ENCODE assay signal across 9 mouse cellular contexts in the genomic region with DNA sequence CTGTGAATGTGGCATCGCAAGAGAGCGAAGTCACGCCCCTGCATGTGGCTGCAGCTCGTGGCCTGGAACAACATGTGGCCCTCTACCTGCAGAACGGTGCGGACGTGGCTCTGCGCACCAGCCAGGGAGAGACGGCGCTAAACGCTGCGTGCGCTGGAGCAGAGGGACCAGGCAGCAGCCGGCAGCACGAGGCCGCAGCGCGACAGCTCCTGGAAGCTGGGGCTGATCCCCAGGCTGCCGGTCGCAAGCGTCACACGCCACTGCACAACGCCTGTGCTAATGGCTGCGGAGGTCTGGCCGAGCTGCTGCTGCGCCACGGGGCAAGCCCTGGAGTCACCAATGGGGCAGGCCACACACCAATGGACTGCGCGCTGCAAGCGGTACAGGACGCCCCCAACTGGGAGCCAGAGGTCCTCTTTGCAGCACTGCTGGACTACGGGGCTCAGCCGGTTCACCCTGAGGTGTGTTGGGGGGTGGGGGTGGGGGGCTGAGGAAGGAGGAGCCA. TPM values are rescaled to one million over a fixed set of nuclear protein-coding genes. Genes with fewer than 3 reads are reported as not detected.
A peak's percentile ranks its signal among the peaks of the same experiment; 100 is the strongest.
DNase-seq lines count a peak whose midpoint lies in the region; ATAC-seq and TF ChIP-seq lines count a peak whose summit lies in the region.
"Had no signal": no experiment of that assay in that cellular context is flagged by ENCODE, and none has a peak within 500 bp of the region (broad histone marks: within the 10 kb centered on the region; RNA-seq: fewer than 3 reads in every experiment).

No protein-coding gene starts in this region.

- peak overlapping the region; percentile 76 for H3K4me2 ChIP-seq in heart, embryonic 11.5 days
- peak overlapping the region; percentile 93 for H3K4me2 ChIP-seq in hindbrain, embryonic 15.5 days
- peak overlapping the region; percentile 66 for H3K4me2 ChIP-seq in liver, postnatal 0 days (ENCODE audit: low read depth, low read length)
- peak overlapping the region; percentile 72 for H3K4me2 ChIP-seq in stomach, embryonic 15.5 days

- peak overlapping the region; percentile 39 for H3K4me3 ChIP-seq in heart, embryonic 11.5 days (ENCODE audit: low read depth, low read length)
- peak overlapping the region; percentile 47 to 59; a peak in 3 of 4 replicates for H3K4me3 ChIP-seq in ES-E14 (ENCODE audit: insufficient read depth in 1 of 2, low read depth in 1 of 2, low read length in 2 of 2, poor library complexity in 1 of 2, severe bottlenecking in 1 of 2)
- H3K4me3 ChIP-seq in hindbrain, embryonic 15.5 days, result peak overlapping the region; percentile 40
- H3K4me3 ChIP-seq in liver, postnatal 0 days (ENCODE audit: low read depth, low read length), result peak overlapping the region; percentile 1; the same call in 1 of the 2 replicates
- peak overlapping the region; percentile 34 for H3K4me3 ChIP-seq in stomach, embryonic 15.5 days (replicated peaks)
- H3K4me3 ChIP-seq: myocyte had no signal

- peak overlapping the region; percentile 70 for H3K9ac ChIP-seq in heart, embryonic 11.5 days (ENCODE audit: low read depth, low read length)
- H3K9ac ChIP-seq in ES-E14 (ENCODE audit: insufficient read depth, low read depth, low read length, poor library complexity, severe bottlenecking), result peak overlapping the region; percentile 37
- peak overlapping the region; percentile 45 for H3K9ac ChIP-seq in hindbrain, embryonic 15.5 days
- no peak overlapping the region for H3K9ac ChIP-seq in liver, postnatal 0 days (replicated peaks)
- H3K9ac ChIP-seq in stomach, embryonic 15.5 days, result peak overlapping the region; percentile 21; the same call in 1 of the 2 replicates

- intact Hi-C loops in heart, postnatal 25 days (cut with DNase I), result no loop called here

- H3K36me3 ChIP-seq in heart, embryonic 11.5 days (ENCODE audit: control insufficient read depth, insufficient read depth, low read length), result no peaks in the 10 kb centered on the region
- H3K36me3 ChIP-seq in ES-E14 (ENCODE audit: control insufficient read depth, insufficient read depth, low read length, poor library complexity, severe bottlenecking), result no peaks in the 10 kb centered on the region
- H3K36me3 ChIP-seq in hindbrain, embryonic 15.5 days, result no peaks in the 10 kb centered on the region
- H3K36me3 ChIP-seq in liver, postnatal 0 days (replicated peaks; ENCODE audit: insufficient read depth, low read length), result no peaks in the 10 kb centered on the region
- no peaks in the 10 kb centered on the region for H3K36me3 ChIP-seq in stomach, embryonic 15.5 days

- no peaks in the 10 kb centered on the region for H3K4me1 ChIP-seq in heart, embryonic 11.5 days (ENCODE audit: control insufficient read depth, insufficient read depth, low read length)
- H3K4me1 ChIP-seq in ES-E14 (ENCODE audit: control insufficient read depth in 2 of 2, insufficient read depth in 2 of 2, low read length in 2 of 2, poor library complexity in 1 of 2), result peaks cover 3 to 18% of the 10 kb centered on the region in 2 experiments; a peak in 3 of 4 replicates
- H3K4me1 ChIP-seq in hindbrain, embryonic 15.5 days (replicated peaks), result peaks cover 10% of the 10 kb centered on the region
- peaks cover 9% of the 10 kb centered on the region; the same call in 1 of the 2 replicates for H3K4me1 ChIP-seq in liver, postnatal 0 days (ENCODE audit: insufficient read depth)
- H3K4me1 ChIP-seq in stomach, embryonic 15.5 days, result peaks cover 13% of the 10 kb centered on the region; the same call in 1 of the 2 replicates

- no peak overlapping the region for H3K27ac ChIP-seq in heart, embryonic 11.5 days (ENCODE audit: low read depth, low read length)
- H3K27ac ChIP-seq in ES-E14 (ENCODE audit: insufficient read depth, low read depth, low read length, poor library complexity, severe bottlenecking), result no peak overlapping the region
- H3K27ac ChIP-seq in hindbrain, embryonic 15.5 days (replicated peaks), result peak overlapping the region; percentile 36; the same call in 1 of the 2 replicates
- H3K27ac ChIP-seq in liver, postnatal 0 days (ENCODE audit: low read depth), result no peak overlapping the region
- no peak overlapping the region for H3K27ac ChIP-seq in stomach, embryonic 15.5 days

- TF ChIP-seq EP300 in liver, postnatal 0 days (IDR thresholded peaks at IDR 0.05; ENCODE audit: low read depth), result no peak

- in situ Hi-C loops in ES-E14 (cut with MboI; ENCODE audit: low sequenced_read_pairs in 2 of 2, unreplicated experiment in 2 of 2), result no loop called here

- no peak for DNase-seq in heart, postnatal 25 days (ENCODE audit: low spot score)
- no peak for DNase-seq in ES-E14 (ENCODE audit: low read depth, low spot score)
- peak; percentile 73 for DNase-seq in embryo, embryonic 9.5 days (ENCODE audit: extremely low spot score)
- peak; percentile 47 for DNase-seq in liver, postnatal 0 days
- DNase-seq in layer of hippocampus, adult 11-12 months (ENCODE audit: low spot score), result no peak

- no peak; the same call in 1 of the 2 replicates for ATAC-seq in heart, embryonic 11.5 days (replicated peaks; ENCODE audit: insufficient number of reproducible peaks, low FRiP score, low TSS enrichment)
- peak; percentile 84 for ATAC-seq in hindbrain, embryonic 15.5 days (ENCODE audit: low FRiP score, low read depth)
- peak; percentile 65 for ATAC-seq in liver, postnatal 0 days
- ATAC-seq in stomach, embryonic 15.5 days (ENCODE audit: insufficient read depth, low FRiP score, low read depth), result peak; percentile 75

- no peaks in the 10 kb centered on the region for H3K9me3 ChIP-seq in heart, embryonic 11.5 days (replicated peaks; ENCODE audit: control insufficient read depth, low read length)
- no peaks in the 10 kb centered on the region for H3K9me3 ChIP-seq in ES-E14 (ENCODE audit: control insufficient read depth, insufficient read depth, low read depth, low read length)
- no peaks in the 10 kb centered on the region for H3K9me3 ChIP-seq in hindbrain, embryonic 15.5 days
- no peaks in the 10 kb centered on the region for H3K9me3 ChIP-seq in liver, postnatal 0 days (ENCODE audit: low read length)
- no peaks in the 10 kb centered on the region for H3K9me3 ChIP-seq in stomach, embryonic 15.5 days

- H3K27me3 ChIP-seq in heart, embryonic 11.5 days (ENCODE audit: control insufficient read depth, insufficient read depth, low read length), result peaks cover 5% of the 10 kb centered on the region; the same call in 1 of the 2 replicates
- 0 out of 2 replicates have a peak, but pooled peaks cover 10% of the 10 kb centered on the region for H3K27me3 ChIP-seq in hindbrain, embryonic 15.5 days
- H3K27me3 ChIP-seq in liver, postnatal 0 days (ENCODE audit: insufficient read depth, low read length), result no peaks in the 10 kb centered on the region
- no peaks in the 10 kb centered on the region for H3K27me3 ChIP-seq in stomach, embryonic 15.5 days (replicated peaks)

- 2% methylated on average over 33 of the region's 33 CpGs for WGBS in heart, embryonic 11.5 days (ENCODE audit: insufficient replicate concordance)
- WGBS in hindbrain, embryonic 15.5 days, result 2% methylated on average over 33 of the region's 33 CpGs
- 1% methylated on average over 33 of the region's 33 CpGs for WGBS in liver, postnatal 0 days (ENCODE audit: insufficient replicate concordance)
- under 1% methylated on average over 33 of the region's 33 CpGs for WGBS in stomach, embryonic 15.5 days

- TF ChIP-seq CTCF in liver, postnatal 0 days (IDR thresholded peaks at IDR 0.05; ENCODE audit: low read depth), result no peak

TF ChIP-seq in ES-E14, 5 proteins besides CTCF, POLR2A, EP300 and RAD21 (continues in another document):
- TF ChIP-seq ZC3H11A (IDR thresholded peaks at IDR 0.05; ENCODE audit: borderline replicate concordance, low read depth, low read length) (no peak), CHD2 (IDR thresholded peaks at IDR 0.05; ENCODE audit: low read depth, low read length) (no peak)

RNA-seq across cellular contexts. Expression of a gene that starts 7.9 kb away (rescaled TPM):
- polyA plus RNA-seq in heart, embryonic 11.5 days (2014; fragmentation: Nextera tagmentation; extraction: Ambion mirVana), result 0.23 TPM in 1 of 2 replicates, not detected in the other
- under 1 TPM; 0.61 to 0.68 TPM for total RNA-seq in heart, postnatal 25 days (2021)
- total RNA-seq in ES-E14 (2012; rRNA removed), result 0.98 and 1.0 TPM in 2 replicates
- polyA plus RNA-seq in hindbrain, embryonic 15.5 days (2015; fragmentation: Nextera tagmentation; extraction: Ambion mirVana), result 0.10 and 0.13 TPM in 2 replicates
- not detected in 2 replicates for polyA plus RNA-seq in liver, postnatal 0 days (2015; fragmentation: Nextera tagmentation; extraction: Ambion mirVana)
- 0.09 TPM in 1 of 2 replicates, not detected in the other for polyA plus RNA-seq in stomach, embryonic 15.5 days (2015; fragmentation: Nextera tagmentation; extraction: Ambion mirVana)

RNA-seq across cellular contexts. Expression of a gene that starts 8.3 kb away (rescaled TPM):
- 40.1 and 40.5 TPM in 2 replicates for polyA plus RNA-seq in heart, embryonic 11.5 days (2014; fragmentation: Nextera tagmentation; extraction: Ambion mirVana)
- 10 to 100 TPM; 20.7 to 23.3 TPM for total RNA-seq in heart, postnatal 25 days (2021)
- total RNA-seq in ES-E14 (2012; rRNA removed), result 33.0 and 37.2 TPM in 2 replicates
- 80.4 and 83.3 TPM in 2 replicates for polyA plus RNA-seq in hindbrain, embryonic 15.5 days (2015; fragmentation: Nextera tagmentation; extraction: Ambion mirVana)
- polyA plus RNA-seq in liver, postnatal 0 days (2015; fragmentation: Nextera tagmentation; extraction: Ambion mirVana), result 19.4 and 20.8 TPM in 2 replicates
- 47.8 and 51.9 TPM in 2 replicates for polyA plus RNA-seq in stomach, embryonic 15.5 days (2015; fragmentation: Nextera tagmentation; extraction: Ambion mirVana)

RNA-seq across cellular contexts. Expression of a gene that starts 20.0 kb away (rescaled TPM):
- 9.9 and 12.0 TPM in 2 replicates for polyA plus RNA-seq in heart, embryonic 11.5 days (2014; fragmentation: Nextera tagmentation; extraction: Ambion mirVana)
- total RNA-seq in heart, postnatal 25 days (2021), result 10 to 100 TPM; 21.1 to 21.7 TPM
- total RNA-seq in ES-E14 (2012; rRNA removed), result 55.4 and 60.4 TPM in 2 replicates
- 30.2 and 31.4 TPM in 2 replicates for polyA plus RNA-seq in hindbrain, embryonic 15.5 days (2015; fragmentation: Nextera tagmentation; extraction: Ambion mirVana)
- polyA plus RNA-seq in liver, postnatal 0 days (2015; fragmentation: Nextera tagmentation; extraction: Ambion mirVana), result 4.5 and 4.6 TPM in 2 replicates
- polyA plus RNA-seq in stomach, embryonic 15.5 days (2015; fragmentation: Nextera tagmentation; extraction: Ambion mirVana), result 14.5 and 14.8 TPM in 2 replicates

RNA-seq across cellular contexts. Expression of a gene that starts 27.8 kb away (rescaled TPM):
- 12.7 and 13.2 TPM in 2 replicates for polyA plus RNA-seq in heart, embryonic 11.5 days (2014; fragmentation: Nextera tagmentation; extraction: Ambion mirVana)
- total RNA-seq in heart, postnatal 25 days (2021), result under 1 TPM; 0.10 to 0.39 TPM
- 17.3 and 17.8 TPM in 2 replicates for total RNA-seq in ES-E14 (2012; rRNA removed)
- polyA plus RNA-seq in hindbrain, embryonic 15.5 days (2015; fragmentation: Nextera tagmentation; extraction: Ambion mirVana), result 3.3 and 3.4 TPM in 2 replicates
- 4.7 and 4.9 TPM in 2 replicates for polyA plus RNA-seq in liver, postnatal 0 days (2015; fragmentation: Nextera tagmentation; extraction: Ambion mirVana)
- 11.4 and 11.7 TPM in 2 replicates for polyA plus RNA-seq in stomach, embryonic 15.5 days (2015; fragmentation: Nextera tagmentation; extraction: Ambion mirVana)

RNA-seq across cellular contexts. Expression of a gene that starts 43.1 kb away (rescaled TPM):
- polyA plus RNA-seq in heart, embryonic 11.5 days (2014; fragmentation: Nextera tagmentation; extraction: Ambion mirVana), result 52.4 and 56.4 TPM in 2 replicates
- total RNA-seq in heart, postnatal 25 days (2021), result 10 to 100 TPM; 56.7 to 57.3 TPM
- 138 and 155 TPM in 2 replicates for total RNA-seq in ES-E14 (2012; rRNA removed)
- polyA plus RNA-seq in hindbrain, embryonic 15.5 days (2015; fragmentation: Nextera tagmentation; extraction: Ambion mirVana), result 77.7 and 85.0 TPM in 2 replicates
- polyA plus RNA-seq in liver, postnatal 0 days (2015; fragmentation: Nextera tagmentation; extraction: Ambion mirVana), result 32.4 and 32.5 TPM in 2 replicates
- polyA plus RNA-seq in stomach, embryonic 15.5 days (2015; fragmentation: Nextera tagmentation; extraction: Ambion mirVana), result 82.7 and 83.0 TPM in 2 replicates

Comparison
In these comparisons a context has a peak if more than half of its experiments do, and no peak if none do; other contexts are left out.
1. H3K4me3 ChIP-seq: peak in every context shown above with its lines; median percentile 53 in ES-E14; 40 in hindbrain, embryonic 15.5 days; 39 in heart, embryonic 11.5 days; 34 in stomach, embryonic 15.5 days; 1 in liver, postnatal 0 days.
2. DNase-seq: peak in embryo, embryonic 9.5 days (single experiment) and liver, postnatal 0 days (single experiment); none in heart, postnatal 25 days (single experiment), ES-E14 (single experiment) and layer of hippocampus, adult 11-12 months (single experiment).
3. Peak in every context shown above with its lines, with median percentiles within 50 percentile points of each other: H3K4me2 ChIP-seq.